Mouse (Mus musculus) limb, embryonic 14.5 days (tissue): ENCODE results near the gene Xpnpep1. TPM values are rescaled to one million over a fixed set of nuclear protein-coding genes. Genes with fewer than 3 reads are reported as not detected.

Source experiments
- ATAC-seq: fragments of 200-750 bp; cut with Nextera tagmentation; 2 replicates; pipeline ENCODE4 v1.8.0; 2017; ENCODE audit warnings: low read depth, moderate number of reproducible peaks, moderate TSS enrichment; ENCODE audit not compliant: low FRiP score
- DNase-seq: peaks from one replicate; pipeline ENCODE4 v3.0.0-alpha.2; 2015; ENCODE audit warnings: low spot score
- H3K27ac ChIP-seq: fragments of 300-500 bp; sonication (generic); replicated peaks from 2 replicates; pipeline ENCODE4 v1.5.1; 2014; ENCODE audit warnings: low read depth, mild to moderate bottlenecking, low read length, moderate library complexity, mixed read lengths
- H3K27me3 ChIP-seq: fragments of 300-500 bp; sonication (generic); 2 replicates; pipeline ENCODE4 v1.6.1; 2014; ENCODE audit warnings: low read length, mixed read lengths; ENCODE audit not compliant: control insufficient read depth, insufficient read depth
- H3K36me3 ChIP-seq: fragments of 300-500 bp; sonication (generic); 2 replicates; pipeline ENCODE4 v1.6.1; 2014; ENCODE audit warnings: mild to moderate bottlenecking, low read length, moderate library complexity, mixed read lengths; ENCODE audit not compliant: control insufficient read depth, insufficient read depth
- H3K4me1 ChIP-seq: fragments of 300-500 bp; sonication (generic); 2 replicates; pipeline ENCODE4 v1.6.1; 2014; ENCODE audit warnings: antibody characterized with exemption, low read length, mixed read lengths; ENCODE audit not compliant: control insufficient read depth, insufficient read depth
- H3K4me2 ChIP-seq: fragments of 300-500 bp; sonication (generic); replicated peaks from 2 replicates; pipeline ENCODE4 v1.6.1; 2014; ENCODE audit warnings: low read depth, mild to moderate bottlenecking, low read length, moderate library complexity; ENCODE audit not compliant: severe bottlenecking
- H3K4me3 ChIP-seq: fragments of 300-500 bp; sonication (generic); replicated peaks from 2 replicates; pipeline ENCODE4 v1.5.1; 2014; ENCODE audit warnings: low read length
- H3K9ac ChIP-seq: fragments of 300-500 bp; sonication (generic); 2 replicates; pipeline ENCODE4 v1.6.1; 2014; ENCODE audit warnings: mild to moderate bottlenecking, low read depth, low read length, moderate library complexity; ENCODE audit not compliant: severe bottlenecking
- H3K9me3 ChIP-seq: fragments of 300-500 bp; sonication (generic); 2 replicates; pipeline ENCODE4 v1.6.1; 2016; ENCODE audit warnings: low read length; ENCODE audit not compliant: control insufficient read depth
- POLR2A ChIP-seq: fragments of 200-500 bp; IDR thresholded peaks from 2 replicates; pipeline ENCODE4 v1.8.0; 2012; ENCODE audit warnings: inconsistent platforms, mild to moderate bottlenecking, moderate library complexity, borderline replicate concordance; ENCODE audit not compliant: insufficient read depth, insufficient read length; ENCODE audit errors: extremely low read depth
- WGBS: fragments of 180-500 bp; shearing (Covaris S2); extraction: QIAGEN DNeasy Blood & Tissue Kit; methylation state at CpG from one replicate; pipeline ENCODE4 v1.1.7; 2014; 5-methylcytosine and 5-hydroxymethylcytosine counted together
- polyA plus RNA-seq, 2 experiments: library from polyadenylated mRNA; depleted of rRNA in 1 of 2; stranded (reverse) in 1 of 2; unstranded in 1 of 2; fragments of >200 nt; fragmentation: Nextera tagmentation in 1 of 2; extraction: Ambion mirVana in 1 of 2; gene quantifications; 2 replicates each; pipeline versions ENCODE4 v1.2.1 to v1.2.3; 2012 to 2014

Gene Xpnpep1
- polyA plus RNA-seq, 2 experiments, result 101 to 157 TPM

- Histone ChIP-seq H3K27me3 (no peaks in the 10 kb centered on the region), H3K4me2 (no peak overlapping the region), H3K9me3 (no peaks in the 10 kb centered on the region), H3K4me1 (peaks cover 24% of the 10 kb centered on the region), H3K36me3 (no peaks in the 10 kb centered on the region), H3K9ac (no peak overlapping the region), H3K4me3 (no peak overlapping the region), H3K27ac (no peak overlapping the region; the same call in 1 of the 2 replicates)
- ATAC-seq (no peak; the same call in none of the 2 replicates), DNase-seq (peak; percentile 34)
- TF ChIP-seq POLR2A, result no peak
- 11% methylated on average over 8 of the region's 8 CpGs for WGBS
These were observed 25.0 kb upstream of the Xpnpep1 start for GRCm38 (mm10) chr19:53064972-53065361.

DNA sequence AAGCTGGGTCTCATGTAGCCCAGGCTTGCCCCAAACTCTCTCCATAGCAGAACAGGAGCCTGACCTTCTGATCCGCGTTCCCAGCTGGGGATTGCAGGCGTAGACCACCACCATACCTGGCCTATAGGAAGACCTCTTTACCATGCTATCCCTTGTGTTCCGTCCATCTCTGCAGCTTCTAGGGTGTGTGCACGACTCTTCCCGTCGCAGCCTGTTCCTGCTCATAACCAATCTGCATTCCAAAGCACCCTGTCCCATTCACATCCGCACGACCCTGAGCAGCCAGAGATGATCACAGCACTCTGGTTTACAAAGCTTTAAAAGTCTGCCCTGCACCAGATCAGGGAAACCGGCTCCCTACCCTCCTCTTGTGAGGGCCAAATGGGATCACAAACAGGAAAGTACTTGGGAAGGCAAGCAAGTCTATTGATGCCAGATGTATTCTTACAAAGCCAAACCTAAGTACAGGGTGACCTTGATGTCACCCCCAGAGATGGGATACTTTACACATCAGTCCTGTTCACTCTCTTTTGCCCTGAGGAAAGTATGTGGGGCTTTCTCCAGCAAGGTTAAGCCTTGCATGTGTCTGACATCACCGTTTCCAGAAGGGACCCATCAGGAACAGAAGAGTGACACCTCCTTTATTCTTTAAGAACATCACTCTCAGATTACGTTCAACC lies 24.4 kb upstream of the Xpnpep1 start:
- H3K27me3 ChIP-seq, result no peaks in the 10 kb centered on the region
- TF ChIP-seq POLR2A, result no peak
- no peaks in the 10 kb centered on the region for H3K9me3 ChIP-seq
- ATAC-seq (peak; percentile 56), DNase-seq (no peak)
- 44% methylated on average over 12 of the region's 12 CpGs for WGBS
- no peak overlapping the region for H3K9ac ChIP-seq
- peak overlapping the region; percentile 3 for H3K27ac ChIP-seq
- H3K4me2 ChIP-seq, result no peak overlapping the region
- no peaks in the 10 kb centered on the region for H3K36me3 ChIP-seq
- peaks cover 24% of the 10 kb centered on the region for H3K4me1 ChIP-seq
- no peak overlapping the region for H3K4me3 ChIP-seq

DNA sequence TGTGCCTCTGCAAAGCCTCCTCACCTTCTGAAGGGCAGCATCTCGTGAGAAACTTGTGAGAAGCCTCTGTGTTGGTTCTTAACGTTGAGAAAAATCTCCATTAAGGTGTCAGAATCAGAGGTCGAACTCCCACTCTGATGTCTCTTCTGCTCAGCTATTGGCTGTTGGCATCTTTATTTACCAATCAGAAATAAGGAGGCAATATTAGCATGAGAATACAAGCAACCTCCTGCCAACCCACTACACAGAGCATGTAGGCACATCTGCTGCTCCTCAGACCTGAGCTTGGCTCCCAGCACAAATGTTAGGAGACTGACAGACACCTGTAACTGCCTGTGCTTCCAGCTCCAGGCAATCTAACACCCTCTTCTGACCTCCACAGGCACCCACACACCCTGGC lies 22.0 kb upstream of the Xpnpep1 start:
- H3K9me3 ChIP-seq, result no peaks in the 10 kb centered on the region
- no peak for DNase-seq
- no peak overlapping the region for H3K27ac ChIP-seq
- ATAC-seq, result no peak
- no peak for TF ChIP-seq POLR2A
- H3K27me3 ChIP-seq, result no peaks in the 10 kb centered on the region
- WGBS, result 30% methylated on average over 3 of the region's 3 CpGs
- H3K36me3 ChIP-seq, result no peaks in the 10 kb centered on the region
- H3K9ac ChIP-seq, result no peak overlapping the region
- no peak overlapping the region for H3K4me2 ChIP-seq
- no peak overlapping the region for H3K4me3 ChIP-seq
- peaks cover 24% of the 10 kb centered on the region for H3K4me1 ChIP-seq

DNA sequence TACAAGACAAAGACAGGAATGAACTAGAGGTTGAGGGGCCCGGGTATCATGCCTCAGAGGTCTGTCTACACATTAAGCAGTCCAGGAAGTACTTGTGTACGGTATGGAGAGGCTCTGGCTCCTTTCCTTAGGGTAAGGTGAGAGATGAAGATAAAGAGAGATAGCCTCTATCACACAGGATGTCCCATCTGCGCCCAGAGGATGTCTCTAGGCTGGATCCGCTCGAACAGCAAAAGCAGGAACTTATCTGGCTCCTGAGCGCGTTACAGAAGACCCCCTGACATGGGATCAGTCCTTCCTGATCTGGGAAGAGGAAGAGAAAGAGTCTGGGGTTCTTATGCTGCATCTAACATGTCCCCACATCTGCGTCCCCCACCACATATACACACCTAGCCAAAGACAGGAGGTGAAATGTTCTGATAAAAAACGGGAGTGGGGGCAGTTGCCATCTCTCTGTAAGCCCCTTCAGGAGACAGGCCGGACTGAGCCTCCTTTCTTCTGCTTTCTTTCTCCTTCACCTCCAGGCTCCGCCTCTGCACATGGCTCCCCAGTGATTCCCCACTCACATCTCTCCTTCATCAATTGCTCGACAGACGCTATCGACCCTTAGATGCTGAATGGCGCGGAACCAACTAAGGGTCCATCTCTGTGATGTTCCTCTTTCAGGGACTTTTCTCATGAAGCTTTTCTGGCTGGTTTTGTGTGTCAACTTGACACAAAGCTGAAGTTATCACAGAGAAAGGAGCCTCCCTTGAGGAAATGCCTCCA lies 19.5 kb upstream of the Xpnpep1 start:
- no peak overlapping the region for H3K4me2 ChIP-seq
- H3K4me1 ChIP-seq, result peaks cover 4% of the 10 kb centered on the region
- DNase-seq (no peak), ATAC-seq (no peak)
- no peak overlapping the region for H3K27ac ChIP-seq
- no peak overlapping the region for H3K4me3 ChIP-seq
- H3K9me3 ChIP-seq, result no peaks in the 10 kb centered on the region
- H3K36me3 ChIP-seq, result no peaks in the 10 kb centered on the region
- H3K9ac ChIP-seq, result no peak overlapping the region
- no peaks in the 10 kb centered on the region for H3K27me3 ChIP-seq
- WGBS, result 88% methylated on average over 16 of the region's 16 CpGs
- TF ChIP-seq POLR2A, result no peak

DNA sequence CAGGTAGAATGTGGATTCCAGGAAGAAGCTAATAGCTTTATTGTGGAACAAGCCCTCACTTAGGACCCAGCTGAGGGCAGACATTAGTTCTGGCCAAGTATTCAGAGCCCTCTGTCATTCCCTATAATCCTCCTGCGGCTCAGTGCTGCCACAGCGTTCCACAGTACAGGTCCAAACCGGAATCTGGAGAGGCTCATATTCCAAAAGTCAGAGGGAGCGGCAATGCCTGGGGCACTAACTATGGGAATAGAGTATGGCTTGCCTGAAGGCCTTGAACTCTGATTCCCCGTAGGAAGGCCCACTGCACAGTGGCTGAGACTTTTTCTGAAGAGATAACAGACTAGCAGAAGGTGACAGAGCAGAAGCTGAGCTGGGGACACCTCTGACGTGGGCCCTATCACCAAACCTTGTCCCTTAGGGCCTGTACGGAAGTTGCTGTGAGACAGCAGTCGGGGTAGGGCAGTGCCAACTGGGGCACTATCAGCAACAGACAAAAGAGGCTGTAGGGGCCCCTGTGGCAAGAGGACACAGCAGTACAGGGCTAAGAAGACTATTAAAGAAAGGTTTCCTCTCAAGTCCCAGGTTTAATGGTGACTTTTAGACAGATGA lies 18.8 kb upstream of the Xpnpep1 start:
- H3K9me3 ChIP-seq, result no peaks in the 10 kb centered on the region
- no peak overlapping the region for H3K4me3 ChIP-seq
- no peaks in the 10 kb centered on the region for H3K36me3 ChIP-seq
- H3K27ac ChIP-seq, result no peak overlapping the region
- ATAC-seq (peak; percentile 62), DNase-seq (peak; percentile 32)
- no peak overlapping the region for H3K4me2 ChIP-seq
- H3K27me3 ChIP-seq, result no peaks in the 10 kb centered on the region
- 67% methylated on average over 8 of the region's 8 CpGs for WGBS
- no peak overlapping the region; the same call in 1 of the 2 replicates for H3K9ac ChIP-seq
- TF ChIP-seq POLR2A, result no peak
- no peaks in the 10 kb centered on the region for H3K4me1 ChIP-seq
